Mouse (Mus musculus): ENCODE measurements around the gene Gm49450.

Gm49450 gene

GRCm38 (mm10) chr15:98953401-98954356 is at the start of gene Gm49450, which contains the start of gene Tuba1a:
Gm49450 (minus strand) TSS chr15:98953551.
Tuba1a (minus strand) TSS chr15:98953703.
- peak; percentile 86 for DNase-seq

- no peak for DNase-seq
These were observed 48.1 kb upstream of the Gm49450 start for GRCm38 (mm10) chr15:99001451-99001931.

- DNase-seq, result peak; percentile 40
These were observed 47.4 kb upstream of the Gm49450 start for GRCm38 (mm10) chr15:99000535-99001283.

DNA sequence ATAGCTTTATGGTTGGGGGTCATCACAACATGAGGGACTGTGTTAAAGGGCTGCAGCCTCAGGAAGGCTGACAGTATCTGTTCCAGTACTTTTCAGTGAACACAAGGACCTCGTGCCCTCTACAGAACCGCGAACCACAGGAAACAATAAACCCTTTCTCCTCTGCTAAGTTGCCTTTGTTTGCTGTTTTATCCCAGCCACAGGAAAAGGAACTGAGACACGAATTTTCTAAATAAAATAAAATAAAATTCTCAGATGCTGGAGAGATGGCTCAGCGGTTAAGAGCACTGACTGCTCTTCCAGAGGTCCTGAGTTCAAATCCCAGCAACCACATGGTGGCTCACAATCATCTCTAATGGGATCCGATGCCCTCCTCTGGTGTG is 45.4 kb upstream of the Gm49450 start:
- DNase-seq, result no peak

DNA sequence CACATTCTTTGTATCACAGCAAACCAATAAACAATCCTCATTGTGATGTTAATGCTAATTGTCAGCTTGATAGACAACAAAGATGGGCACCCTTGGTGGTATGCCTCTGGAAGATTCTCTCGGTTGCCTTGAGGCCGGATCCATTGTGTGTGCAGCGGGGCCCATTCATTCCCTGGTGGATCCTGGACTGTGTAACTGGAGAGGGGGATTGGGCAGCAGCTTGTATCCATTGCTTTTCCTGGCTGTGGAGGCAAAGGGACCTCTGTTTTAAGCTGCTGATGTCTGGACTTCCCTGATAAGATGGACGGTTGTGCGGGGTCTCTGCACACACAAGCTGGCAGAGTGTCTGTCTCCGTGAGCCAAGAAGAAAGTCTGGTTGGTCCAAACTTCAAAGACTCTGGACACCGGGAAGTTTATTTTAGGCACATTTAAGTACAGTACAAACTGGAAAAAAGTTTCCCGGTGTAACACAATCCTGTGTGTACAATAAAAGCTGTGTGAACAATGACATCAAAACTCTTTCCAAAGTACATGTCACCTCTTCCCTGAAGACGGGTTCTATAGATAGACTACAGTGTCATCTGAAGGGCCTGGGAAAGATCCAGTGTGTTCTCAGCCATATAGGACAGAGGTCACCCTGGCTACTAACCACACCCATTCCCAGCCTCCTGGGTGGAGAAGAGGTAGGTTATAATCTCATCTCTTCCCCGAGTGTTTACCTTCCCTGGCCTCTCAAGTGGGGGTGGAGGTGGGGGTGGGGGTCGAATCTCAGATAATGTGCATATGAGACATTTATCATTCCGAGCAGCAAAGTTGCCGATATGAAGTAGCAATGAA is 44.8 kb upstream of the Gm49450 start:
- DNase-seq, result no peak

GRCm38 (mm10) chr15:98996840-98997239 is 43.5 kb upstream of the Gm49450 start:
- DNase-seq, result no peak

DNA sequence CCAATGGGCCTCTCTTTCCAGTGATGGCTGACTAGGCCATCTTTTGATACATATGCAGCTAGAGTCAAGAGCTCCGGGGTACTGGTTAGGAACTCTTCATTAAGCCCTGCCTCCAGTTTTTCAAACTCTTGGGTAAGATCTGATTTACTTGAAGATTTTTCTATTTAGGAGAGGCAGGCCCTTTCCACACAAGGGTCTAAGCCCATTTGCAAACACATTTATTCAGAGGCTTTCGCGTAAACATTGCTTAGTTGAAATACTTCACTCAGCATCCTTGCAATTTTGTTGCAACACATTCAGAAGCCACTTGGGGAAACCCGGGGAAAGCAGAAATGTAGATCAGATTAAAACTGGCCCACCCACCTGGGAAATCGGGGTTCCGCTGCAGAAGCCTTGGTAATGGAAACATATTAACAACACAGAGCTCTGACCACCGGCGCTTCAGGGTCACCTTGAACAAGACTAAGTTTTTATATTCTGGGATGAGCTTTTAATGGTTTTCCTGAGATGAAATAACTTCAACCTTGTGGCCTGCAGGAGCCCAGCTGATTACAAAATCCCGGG is 41.7 kb upstream of the Gm49450 start:
- no peak for DNase-seq

GRCm38 (mm10) chr15:98993865-98994264 is 40.5 kb upstream of the Gm49450 start:
- DNase-seq, result peak; percentile 76

GRCm38 (mm10) chr15:98993093-98993793 is 39.9 kb upstream of the Gm49450 start:
- DNase-seq, result peak; percentile 92

GRCm38 (mm10) chr15:98992086-98992912 is 38.9 kb upstream of the Gm49450 start:
- DNase-seq, result peak; percentile 41

DNA sequence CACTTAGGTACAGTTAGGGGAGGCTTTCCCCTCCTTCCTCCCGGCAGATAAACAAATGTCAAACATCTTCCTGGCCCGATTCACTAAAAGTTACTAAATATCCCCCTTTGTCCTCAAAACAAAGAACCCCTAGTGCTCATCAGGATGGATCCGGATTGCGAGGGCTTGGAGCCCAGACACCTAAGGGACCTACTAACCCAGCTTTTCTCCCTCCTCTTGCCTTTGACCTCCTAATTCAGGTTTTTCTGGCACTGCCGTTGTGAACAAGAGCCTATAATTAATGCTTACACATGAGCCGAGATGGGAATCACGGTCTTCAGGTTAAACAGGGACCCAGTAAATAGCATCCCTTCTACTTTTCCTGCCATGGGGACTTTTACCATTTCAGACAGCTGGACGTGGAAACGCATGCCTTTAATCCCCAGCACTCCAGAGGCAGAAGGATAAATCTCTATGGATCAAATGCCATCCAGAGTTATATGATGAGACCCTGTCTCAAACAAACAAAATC is 38.2 kb upstream of the Gm49450 start:
- DNase-seq, result no peak

DNA sequence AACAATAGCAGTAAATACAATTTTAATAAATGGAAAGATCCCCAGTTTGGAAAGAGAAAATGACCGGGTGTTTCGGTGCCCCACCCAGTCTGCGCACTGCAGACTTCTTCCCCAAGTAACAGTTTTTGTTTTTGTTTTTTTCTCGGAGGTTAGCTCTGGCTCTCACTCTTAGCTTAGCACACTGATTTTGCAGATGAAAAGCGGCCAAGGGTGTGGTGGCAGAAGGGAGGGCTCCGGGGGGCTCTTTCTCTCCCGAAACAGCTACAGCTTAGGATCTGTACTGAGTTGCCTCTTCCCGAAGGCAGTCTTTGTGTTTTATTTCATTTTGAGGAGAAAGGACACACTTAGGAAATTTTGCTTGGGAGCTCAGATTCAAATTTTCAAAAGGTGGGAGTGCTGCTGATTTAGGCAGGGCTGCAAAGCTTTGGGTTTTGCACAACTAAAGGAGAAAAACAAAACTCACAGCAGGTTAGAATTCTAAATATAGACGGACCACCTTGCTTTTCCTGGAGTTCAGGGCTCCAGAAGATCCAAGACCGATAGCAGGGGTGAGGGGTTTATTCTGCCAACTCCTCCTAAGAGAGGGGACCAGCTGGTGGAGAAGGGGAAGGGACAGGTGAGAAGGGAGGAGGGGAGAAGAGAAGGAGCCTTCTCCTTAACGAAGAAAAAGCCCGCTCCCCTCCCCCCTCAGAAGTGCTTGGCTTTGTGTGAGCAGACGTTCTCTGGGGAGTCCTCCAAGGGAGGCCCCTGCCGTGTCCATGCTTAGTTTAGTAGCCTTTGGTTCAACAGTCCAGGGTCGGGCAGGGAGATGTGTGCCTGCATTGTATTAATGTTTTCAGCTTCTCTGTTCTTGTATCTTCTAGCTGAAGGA is 37.6 kb upstream of the Gm49450 start:
- DNase-seq, result no peak

DNA sequence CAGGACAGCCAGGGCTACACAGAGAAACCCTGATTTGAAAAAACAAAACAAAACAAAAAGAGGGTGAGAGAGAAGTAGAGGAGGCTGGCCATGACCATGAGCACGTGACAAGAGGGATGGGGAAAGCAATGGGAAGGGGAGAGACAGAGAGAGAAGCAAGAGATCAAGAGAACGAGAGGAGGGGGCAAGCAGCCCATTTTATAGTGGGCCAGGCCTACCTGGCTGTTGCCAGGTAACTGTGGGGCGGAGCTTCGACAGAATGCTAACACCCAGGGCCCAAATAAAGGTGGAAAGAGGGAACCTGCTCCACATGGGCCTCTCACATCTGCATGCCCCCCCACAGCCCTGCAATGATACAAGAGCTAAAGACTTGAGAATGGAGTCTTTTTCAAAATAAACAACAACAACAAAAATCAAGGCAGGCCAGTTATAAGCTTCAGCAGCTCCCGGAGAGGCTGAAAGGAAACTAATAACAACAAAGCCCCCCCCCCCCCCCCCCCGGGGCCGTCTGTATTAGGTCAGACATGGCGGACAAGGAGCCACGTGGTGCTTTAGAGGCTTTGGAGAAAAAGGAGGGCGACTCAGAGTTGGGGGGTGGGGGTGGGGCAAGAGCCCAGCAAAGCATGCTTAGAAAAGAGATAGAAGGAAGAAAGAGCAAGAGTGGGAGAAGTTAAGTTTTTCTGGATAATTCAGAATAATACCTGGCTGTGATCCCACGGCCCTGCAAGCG is 36.5 kb upstream of the Gm49450 start:
- DNase-seq, result no peak

DNA sequence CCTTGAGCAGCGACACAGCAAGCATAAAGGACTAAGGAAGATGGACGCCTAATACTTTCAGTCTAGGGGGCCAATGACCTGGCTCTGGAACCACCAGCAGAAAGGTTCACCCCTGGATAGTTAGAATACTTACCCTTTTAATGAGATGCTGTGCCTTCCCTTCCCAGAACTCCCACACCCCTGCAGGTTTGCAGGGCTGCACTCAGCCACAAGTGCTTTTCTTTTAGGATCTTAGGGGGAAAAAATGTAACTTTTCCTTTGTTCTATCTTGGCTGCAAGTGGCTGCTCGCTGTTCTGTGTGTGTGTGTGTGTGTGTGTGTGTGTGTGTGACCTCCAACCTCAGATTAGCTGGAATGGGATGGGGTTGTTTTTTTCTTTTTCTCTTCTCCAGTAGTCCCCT is 35.4 kb upstream of the Gm49450 start:
- no peak for DNase-seq

DNA sequence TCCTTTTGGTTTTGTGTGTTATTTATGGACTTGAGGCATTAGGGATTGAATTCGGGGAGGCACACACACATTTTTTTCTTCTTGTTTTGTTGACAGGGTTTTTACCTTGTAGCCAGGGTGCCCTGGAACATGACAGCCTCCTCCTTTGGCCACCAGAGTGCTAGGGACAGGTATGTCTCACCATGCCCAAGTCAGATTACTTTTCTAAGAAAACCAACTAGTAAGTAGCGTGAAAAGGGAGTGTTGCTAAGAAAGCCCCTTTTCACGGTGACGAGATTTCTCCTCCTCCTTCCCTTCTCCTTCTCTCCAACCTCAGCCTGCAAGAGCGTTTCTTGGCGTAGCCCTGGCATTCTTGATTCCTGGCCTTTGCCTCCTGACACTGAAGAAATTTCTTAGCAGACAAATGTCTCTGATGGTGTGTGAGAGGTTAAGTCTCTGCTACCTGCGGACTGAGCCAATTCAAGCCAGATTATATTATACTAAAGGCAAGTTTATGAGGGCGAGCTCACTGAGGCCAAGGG is 34.4 kb upstream of the Gm49450 start:
- no peak for DNase-seq

DNA sequence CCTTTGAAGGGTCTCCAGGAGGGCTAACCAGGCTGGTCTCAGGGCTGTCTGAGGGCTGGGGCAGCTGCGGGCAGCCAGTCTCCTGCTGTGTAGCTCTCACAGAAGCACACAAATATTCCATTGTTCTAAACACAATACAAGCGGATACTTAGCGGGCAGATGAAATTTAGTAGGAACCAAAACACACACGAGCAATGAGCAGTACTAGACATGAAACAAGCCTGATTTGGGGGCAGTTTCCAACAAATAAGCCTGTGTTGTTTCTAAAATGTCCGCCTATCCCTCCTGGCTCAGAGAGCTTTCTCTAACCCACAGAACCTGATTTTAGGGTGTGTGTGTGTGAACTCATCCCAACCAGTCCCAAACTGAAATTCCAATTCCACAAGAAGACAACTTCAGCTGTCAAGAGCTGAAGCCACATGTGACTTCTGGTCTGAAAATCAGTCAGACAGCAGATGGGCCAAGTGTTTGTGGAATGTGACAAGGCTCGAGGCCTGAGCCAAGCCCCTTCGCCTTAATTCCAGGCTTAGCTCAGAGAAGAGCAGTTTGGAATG is 33.8 kb upstream of the Gm49450 start:
- DNase-seq, result no peak

DNA sequence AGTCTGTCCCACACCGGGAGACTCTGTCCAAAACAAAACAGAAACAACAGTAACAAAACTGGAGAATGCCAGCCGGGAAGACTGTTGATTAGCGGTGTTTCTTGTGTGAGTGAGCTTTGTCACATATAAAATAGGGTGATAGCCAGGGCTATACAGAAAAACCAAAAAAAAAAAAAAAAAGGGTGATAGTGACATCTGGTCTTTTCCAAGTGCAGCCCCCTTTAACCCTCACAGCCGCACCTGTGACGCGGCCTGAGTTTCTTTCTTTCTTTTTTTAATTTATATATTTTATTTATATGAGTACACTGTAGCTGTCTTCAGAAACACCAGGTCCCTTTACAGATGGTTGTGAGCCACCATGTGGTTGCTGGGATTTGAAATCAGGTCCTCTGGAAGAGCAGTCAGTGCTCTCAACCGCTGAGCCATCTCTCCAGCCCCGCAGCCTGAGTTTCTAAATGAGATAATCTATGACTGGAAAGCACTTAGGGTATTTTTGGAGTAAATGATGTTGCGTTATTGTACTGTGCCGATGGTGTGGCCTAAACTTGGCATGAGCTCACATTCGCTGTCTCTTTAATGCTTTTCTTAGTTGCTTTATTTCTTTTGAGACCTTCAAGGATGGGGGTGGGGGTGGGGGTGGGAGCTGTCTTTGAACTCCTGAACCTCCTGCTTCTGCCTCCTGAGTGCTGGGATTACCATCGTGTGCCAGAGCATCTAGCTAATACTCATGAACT is 32.8 kb upstream of the Gm49450 start:
- no peak for DNase-seq

Data from kidney, adult 11 months (tissue).